Mouse (Mus musculus): ENCODE measurements at regions not wholly inside any gene's neighbourhood (a gene's known extent, or its start where the extent isn't known, plus 50 kb on each side); places are given as distances from the start of the nearest gene placed in this dataset.

GRCm38 (mm10) chr9:30021981-30022380, 59.0 kb upstream of the Ntm start:
- TF ChIP-seq CTCF (IDR thresholded peaks at IDR 0.05), result no peak
- no peak for TF ChIP-seq POLR2A (IDR thresholded peaks at IDR 0.05; ENCODE audit: insufficient read depth, low read depth, low read length)
- TF ChIP-seq EP300 (IDR thresholded peaks at IDR 0.05; ENCODE audit: insufficient read depth, low read depth, low read length), result no peak

Measured in heart, adult 2 months (tissue).